Mouse (Mus musculus): ENCODE measurements around the gene Rapsn.

Rapsn gene

DNA sequence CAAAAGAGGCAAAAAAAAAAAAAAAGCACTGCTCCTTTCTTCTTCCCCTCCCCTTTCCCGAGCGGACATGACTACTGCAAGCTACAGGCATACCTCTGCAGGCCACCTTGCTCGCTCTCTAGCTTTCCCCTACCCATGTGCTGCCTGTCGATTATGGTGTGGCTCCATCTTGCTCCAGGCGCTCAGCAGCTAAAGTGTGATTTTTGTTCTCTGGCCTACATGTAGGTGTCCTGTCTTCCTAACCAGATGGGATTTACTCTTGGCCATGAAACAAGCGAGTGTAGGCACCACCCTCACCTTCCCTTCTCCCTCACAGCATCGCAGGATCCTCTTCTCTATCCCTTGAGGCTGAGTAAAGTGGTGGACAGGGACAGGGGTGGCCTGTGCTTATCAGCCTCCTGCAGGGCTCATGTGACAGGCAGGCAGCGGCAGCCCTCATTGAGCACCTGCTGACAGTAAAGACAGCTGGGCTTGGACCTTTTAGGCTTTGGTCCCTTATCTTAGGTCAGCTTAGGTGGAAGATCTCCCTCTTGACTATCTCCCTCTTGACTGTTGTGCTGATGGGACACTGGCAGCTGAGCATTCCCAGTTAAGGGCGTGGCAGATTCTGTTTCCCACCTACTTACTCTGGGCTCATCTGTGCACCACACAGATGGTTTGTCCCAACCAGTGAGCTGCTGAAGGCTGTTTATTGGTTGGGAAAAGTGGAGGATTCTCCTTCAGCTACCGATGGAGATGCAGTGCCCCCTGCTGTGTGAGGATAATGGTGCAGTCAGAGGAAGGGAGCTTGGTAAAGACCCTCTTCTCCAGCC, 25.3 kb downstream of the Rapsn start:
- TF ChIP-seq POU5F1 (IDR thresholded peaks at IDR 0.05; ENCODE audit: borderline replicate concordance, low read length) (no peak), CTCF (conservative IDR thresholded peaks at IDR 0.05; ENCODE audit: low read length) (peak; percentile 29; the same call in 1 of the 2 replicates), NANOG (IDR thresholded peaks at IDR 0.05; ENCODE audit: borderline replicate concordance, low read length) (no peak)
- peaks cover 57% of the 10 kb centered on the region for H3K4me1 ChIP-seq (replicated peaks; ENCODE audit: low read depth, low read length)

DNA sequence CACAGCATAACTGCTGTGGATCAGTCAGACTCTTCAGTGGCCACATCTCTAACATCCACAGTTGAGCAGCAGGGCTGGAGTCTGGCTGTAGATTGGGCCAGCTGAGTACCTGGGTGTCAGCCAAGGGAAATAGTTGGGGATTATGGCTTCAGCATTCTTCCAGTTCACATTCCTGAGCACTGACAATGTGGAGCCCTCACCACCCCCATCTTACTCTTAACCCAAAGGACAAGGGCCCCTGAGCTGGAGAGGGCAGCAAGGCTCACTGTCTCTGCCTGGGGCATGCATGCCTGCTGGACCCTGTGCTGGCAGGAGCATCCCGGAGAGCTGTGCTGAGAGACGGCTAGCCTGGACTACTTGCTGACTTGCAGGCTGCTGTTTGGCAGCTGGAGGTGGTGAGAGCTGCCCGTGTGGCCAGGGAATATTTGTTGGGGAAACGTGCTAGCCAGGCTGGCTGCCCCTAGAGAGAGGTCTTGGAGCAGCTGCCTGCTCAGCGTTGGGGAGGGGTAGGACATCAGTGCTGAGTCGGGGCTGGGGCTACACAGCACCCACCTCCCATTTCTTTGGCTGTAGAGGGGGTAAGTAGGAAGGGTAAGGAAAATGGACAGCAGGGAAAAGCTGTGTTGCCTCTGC, 26.5 kb downstream of the Rapsn start:
- Histone ChIP-seq H3K27me3 (ENCODE audit: insufficient read depth, low read length) (no peaks in the 10 kb centered on the region), H3K36me3 (ENCODE audit: insufficient read depth, low read length) (peaks cover 91% of the 10 kb centered on the region), H3K4me1 (replicated peaks; ENCODE audit: low read depth, low read length) (peaks cover 58% of the 10 kb centered on the region), H3K9me3 (ENCODE audit: low read length) (no peaks in the 10 kb centered on the region), H3K4me3 (replicated peaks; ENCODE audit: low read length) (no peak overlapping the region)
- no peak for TF ChIP-seq NANOG (IDR thresholded peaks at IDR 0.05; ENCODE audit: borderline replicate concordance, low read length)
- no peak for TF ChIP-seq POU5F1 (IDR thresholded peaks at IDR 0.05; ENCODE audit: borderline replicate concordance, low read length)
- no peak for TF ChIP-seq CTCF (conservative IDR thresholded peaks at IDR 0.05; ENCODE audit: low read length)

More for the DNA sequence above, 25.3 kb downstream of the Rapsn start:
- H3K4me3 ChIP-seq (replicated peaks; ENCODE audit: low read length) = 0 out of 2 replicates have a peak overlapping the region, but pooled peaks have one; percentile 3
- H3K36me3 ChIP-seq (ENCODE audit: insufficient read depth, low read length) = peaks cover 97% of the 10 kb centered on the region
- no peaks in the 10 kb centered on the region for H3K27me3 ChIP-seq (ENCODE audit: insufficient read depth, low read length)
- H3K9me3 ChIP-seq (ENCODE audit: low read length) = no peaks in the 10 kb centered on the region

DNA sequence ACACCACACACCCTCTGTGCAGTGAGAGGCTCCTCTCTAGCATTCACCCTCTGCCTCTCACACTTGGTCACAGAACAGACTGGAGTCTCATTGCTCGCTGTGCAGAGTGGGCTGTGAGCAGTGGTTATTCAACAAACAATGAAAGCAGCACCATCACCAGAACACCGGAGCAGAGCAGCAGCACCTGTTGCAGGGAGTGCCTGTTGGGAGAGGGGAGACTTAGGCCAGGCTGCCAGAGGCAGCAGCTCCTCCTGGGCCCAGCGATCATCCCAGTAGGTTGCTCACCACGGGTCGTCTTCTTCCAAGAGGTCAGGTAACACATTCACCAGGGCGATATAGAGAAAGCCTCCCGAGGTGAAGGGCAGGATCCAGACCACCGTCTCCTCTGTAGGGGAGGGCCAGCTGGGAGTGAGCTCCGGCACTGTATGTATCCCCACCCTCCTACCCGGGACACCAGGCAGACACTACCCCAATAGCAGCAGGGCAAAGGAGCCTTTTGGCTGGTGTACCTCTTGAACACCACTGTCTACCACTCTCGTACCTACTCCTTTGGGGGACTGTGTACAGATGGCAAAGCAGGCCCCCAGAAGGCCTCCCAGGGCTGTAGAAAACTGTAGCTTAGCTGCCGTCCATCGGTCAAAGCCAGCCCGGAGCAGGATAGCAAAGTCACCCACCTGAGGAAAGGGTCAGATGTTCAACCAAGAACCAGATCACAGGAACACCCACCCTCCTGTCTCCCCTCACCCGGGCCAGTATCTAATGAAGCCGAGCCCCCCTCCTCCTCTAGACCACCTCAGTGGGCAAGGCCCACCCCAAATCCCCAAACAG, 27.6 kb downstream of the Rapsn start:
- TF ChIP-seq NANOG (IDR thresholded peaks at IDR 0.05; ENCODE audit: borderline replicate concordance, low read length) (no peak), POU5F1 (IDR thresholded peaks at IDR 0.05; ENCODE audit: borderline replicate concordance, low read length) (no peak), CTCF (conservative IDR thresholded peaks at IDR 0.05; ENCODE audit: low read length) (no peak)
- Histone ChIP-seq H3K27me3 (ENCODE audit: insufficient read depth, low read length) (no peaks in the 10 kb centered on the region), H3K4me3 (replicated peaks; ENCODE audit: low read length) (no peak overlapping the region), H3K9me3 (ENCODE audit: low read length) (no peaks in the 10 kb centered on the region), H3K4me1 (replicated peaks; ENCODE audit: low read depth, low read length) (peaks cover 59% of the 10 kb centered on the region), H3K36me3 (ENCODE audit: insufficient read depth, low read length) (peaks cover 84% of the 10 kb centered on the region)

DNA sequence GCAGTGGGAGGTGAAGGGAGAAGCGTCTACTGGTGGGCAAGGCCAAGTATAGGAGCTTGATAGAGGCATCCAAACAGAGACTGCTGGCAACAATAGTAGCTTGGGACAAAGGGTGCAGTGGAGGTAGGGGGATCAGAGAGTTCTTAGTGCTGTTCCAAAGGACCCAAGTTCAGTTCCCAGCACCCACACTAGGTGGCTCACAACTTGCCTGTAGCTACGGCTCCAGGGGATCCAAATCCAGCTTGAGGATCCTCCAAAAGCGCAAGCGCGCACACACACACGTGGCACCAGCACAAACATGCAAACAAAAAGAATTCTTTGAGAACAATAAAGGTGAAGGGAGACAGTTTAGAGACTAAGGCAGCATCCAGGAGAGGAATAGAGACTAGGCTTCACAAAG, 28.8 kb downstream of the Rapsn start:
- no peaks in the 10 kb centered on the region for H3K9me3 ChIP-seq (ENCODE audit: low read length)
- peaks cover 67% of the 10 kb centered on the region for H3K4me1 ChIP-seq (replicated peaks; ENCODE audit: low read depth, low read length)
- H3K27me3 ChIP-seq (ENCODE audit: insufficient read depth, low read length) = 0 out of 2 replicates have a peak, but pooled peaks cover 6% of the 10 kb centered on the region
- peaks cover 72% of the 10 kb centered on the region for H3K36me3 ChIP-seq (ENCODE audit: insufficient read depth, low read length)
- no peak for TF ChIP-seq POU5F1 (IDR thresholded peaks at IDR 0.05; ENCODE audit: borderline replicate concordance, low read length)
- TF ChIP-seq NANOG (IDR thresholded peaks at IDR 0.05; ENCODE audit: borderline replicate concordance, low read length) = no peak
- peak; percentile 33; the same call in 1 of the 2 replicates for TF ChIP-seq CTCF (conservative IDR thresholded peaks at IDR 0.05; ENCODE audit: low read length)
- no peak overlapping the region for H3K4me3 ChIP-seq (replicated peaks; ENCODE audit: low read length)

DNA sequence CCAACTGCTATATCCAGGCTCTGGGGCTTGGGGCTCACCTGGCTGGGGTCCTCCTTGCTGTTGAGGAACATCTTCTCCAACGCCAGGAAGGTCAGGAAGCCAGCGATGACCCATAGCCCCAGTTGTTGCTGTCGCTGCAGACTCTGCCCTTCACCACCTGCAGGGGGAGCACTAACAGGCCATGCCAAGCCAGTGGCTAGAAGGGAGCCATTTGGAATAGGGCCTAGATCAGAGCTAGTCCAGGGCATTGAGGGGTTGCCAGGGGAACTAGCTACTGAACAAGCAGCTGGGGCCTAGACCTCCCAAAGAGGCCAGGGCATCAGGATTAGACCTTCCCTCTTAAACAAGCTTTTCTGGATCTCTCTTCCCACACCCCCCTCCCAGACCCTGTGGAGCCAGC, 30.1 kb downstream of the Rapsn start:
- no peaks in the 10 kb centered on the region for H3K9me3 ChIP-seq (ENCODE audit: low read length)
- H3K4me1 ChIP-seq (replicated peaks; ENCODE audit: low read depth, low read length) = peaks cover 60% of the 10 kb centered on the region
- H3K4me3 ChIP-seq (replicated peaks; ENCODE audit: low read length) = no peak overlapping the region; the same call in 1 of the 2 replicates
- TF ChIP-seq NANOG (IDR thresholded peaks at IDR 0.05; ENCODE audit: borderline replicate concordance, low read length) (no peak), CTCF (conservative IDR thresholded peaks at IDR 0.05; ENCODE audit: low read length) (peak; percentile 89), POU5F1 (IDR thresholded peaks at IDR 0.05; ENCODE audit: borderline replicate concordance, low read length) (no peak)
- H3K36me3 ChIP-seq (ENCODE audit: insufficient read depth, low read length) = peaks cover 59% of the 10 kb centered on the region
- 0 out of 2 replicates have a peak, but pooled peaks cover 6% of the 10 kb centered on the region for H3K27me3 ChIP-seq (ENCODE audit: insufficient read depth, low read length)

DNA sequence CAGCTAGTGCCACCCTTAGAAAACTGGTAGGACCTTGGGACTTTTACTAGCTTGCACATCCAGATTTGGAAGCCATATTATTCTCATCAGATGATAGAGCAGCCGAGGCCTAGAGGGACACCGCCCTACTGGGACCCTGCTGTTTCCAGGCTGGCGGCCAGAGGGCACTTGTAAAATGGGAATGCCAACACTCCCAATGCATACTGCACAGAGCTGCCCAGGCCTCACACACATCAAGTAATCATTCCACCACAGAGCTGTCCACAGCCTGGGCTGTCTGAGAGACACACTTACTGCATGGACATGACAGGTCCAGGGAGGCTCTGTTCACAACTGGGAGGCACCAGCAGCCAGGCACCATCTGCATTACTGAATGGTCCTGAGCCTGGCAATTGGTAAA, 31.0 kb downstream of the Rapsn start:
- Histone ChIP-seq H3K4me3 (replicated peaks; ENCODE audit: low read length) (no peak overlapping the region), H3K4me1 (replicated peaks; ENCODE audit: low read depth, low read length) (peaks cover 59% of the 10 kb centered on the region), H3K36me3 (ENCODE audit: insufficient read depth, low read length) (peaks cover 50% of the 10 kb centered on the region), H3K9me3 (ENCODE audit: low read length) (no peaks in the 10 kb centered on the region), H3K27me3 (ENCODE audit: insufficient read depth, low read length) (0 out of 2 replicates have a peak, but pooled peaks cover 6% of the 10 kb centered on the region)
- TF ChIP-seq POU5F1 (IDR thresholded peaks at IDR 0.05; ENCODE audit: borderline replicate concordance, low read length) (no peak), NANOG (IDR thresholded peaks at IDR 0.05; ENCODE audit: borderline replicate concordance, low read length) (no peak), CTCF (conservative IDR thresholded peaks at IDR 0.05; ENCODE audit: low read length) (no peak)

DNA sequence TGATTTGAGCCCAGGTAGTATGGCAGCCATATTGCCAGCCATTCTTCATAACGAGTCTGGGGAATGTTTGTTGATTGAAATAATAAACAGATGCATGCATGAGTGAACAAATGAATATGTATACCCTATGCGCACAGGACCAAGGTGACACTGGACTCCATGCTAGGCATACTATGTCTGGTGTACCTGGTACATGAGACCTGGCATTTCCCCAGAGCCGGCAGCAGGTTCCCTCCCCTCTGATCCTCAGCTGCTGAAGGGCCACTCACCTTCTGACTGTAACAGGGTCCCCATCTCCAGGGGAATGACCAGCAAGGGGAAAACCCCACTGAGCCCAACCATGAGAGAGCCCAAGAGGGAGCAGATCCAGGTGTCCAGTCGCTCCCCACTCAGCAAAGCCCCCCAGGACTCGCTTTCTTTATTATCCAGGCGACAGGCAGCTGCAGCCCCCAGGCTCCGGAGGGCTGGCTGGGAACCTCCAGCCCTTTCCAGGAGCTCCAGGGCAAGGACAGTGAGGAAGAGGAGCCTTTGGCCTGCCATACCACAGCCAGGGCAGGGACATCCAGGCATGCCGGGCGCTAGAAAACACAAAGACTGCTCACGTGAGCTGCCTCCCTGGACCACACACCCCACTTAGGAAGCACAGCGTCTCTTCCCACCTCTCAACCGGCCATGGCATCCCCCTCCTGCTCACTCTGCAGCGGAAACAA, 32.9 kb downstream of the Rapsn start:
- no peak for TF ChIP-seq NANOG (IDR thresholded peaks at IDR 0.05; ENCODE audit: borderline replicate concordance, low read length)
- no peak for TF ChIP-seq CTCF (conservative IDR thresholded peaks at IDR 0.05; ENCODE audit: low read length)
- no peak for TF ChIP-seq POU5F1 (IDR thresholded peaks at IDR 0.05; ENCODE audit: borderline replicate concordance, low read length)
- H3K4me1 ChIP-seq (replicated peaks; ENCODE audit: low read depth, low read length) = peaks cover 59% of the 10 kb centered on the region
- H3K9me3 ChIP-seq (ENCODE audit: low read length) = no peaks in the 10 kb centered on the region
- H3K4me3 ChIP-seq (replicated peaks; ENCODE audit: low read length) = peak overlapping the region; percentile 85
- H3K27me3 ChIP-seq (ENCODE audit: insufficient read depth, low read length) = 0 out of 2 replicates have a peak, but pooled peaks cover 6% of the 10 kb centered on the region
- H3K36me3 ChIP-seq (ENCODE audit: insufficient read depth, low read length) = peaks cover 34% of the 10 kb centered on the region
